Mouse (Mus musculus) heart, embryonic 15.5 days (tissue): ENCODE results near the gene Hlx. TPM values are rescaled to one million over a fixed set of nuclear protein-coding genes. Genes with fewer than 3 reads are reported as not detected.

Experiments
- ATAC-seq: fragments of 200-750 bp; cut with Nextera tagmentation; replicated peaks from 2 replicates; pipeline ENCODE4 v1.8.0; 2017; ENCODE audit warnings: low read depth, moderate TSS enrichment; ENCODE audit not compliant: insufficient number of reproducible peaks, insufficient read depth, low FRiP score
- H3K27ac ChIP-seq: fragments of 300-500 bp; sonication (generic); 2 replicates; pipeline ENCODE4 v1.5.1; 2015; ENCODE audit warnings: mild to moderate bottlenecking, inconsistent platforms
- H3K27me3 ChIP-seq: fragments of 300-500 bp; sonication (generic); 2 replicates; pipeline ENCODE4 v1.6.1; 2015; ENCODE audit warnings: inconsistent platforms
- H3K36me3 ChIP-seq: fragments of 300-500 bp; sonication (generic); 2 replicates; pipeline ENCODE4 v1.6.1; 2015; ENCODE audit warnings: mild to moderate bottlenecking, inconsistent platforms
- H3K4me1 ChIP-seq: fragments of 300-500 bp; sonication (generic); replicated peaks from 2 replicates; pipeline ENCODE4 v1.6.1; 2015; ENCODE audit warnings: inconsistent platforms
- H3K4me2 ChIP-seq: fragments of 300-500 bp; sonication (generic); 2 replicates; pipeline ENCODE4 v1.6.1; 2015; ENCODE audit warnings: inconsistent platforms, mild to moderate bottlenecking, moderate library complexity
- H3K4me3 ChIP-seq: fragments of 300-500 bp; sonication (generic); 2 replicates; pipeline ENCODE4 v1.5.1; 2015; ENCODE audit warnings: mild to moderate bottlenecking, inconsistent platforms
- H3K9ac ChIP-seq: fragments of 300-500 bp; sonication (generic); 2 replicates; pipeline ENCODE4 v1.6.1; 2015; ENCODE audit warnings: mild to moderate bottlenecking, inconsistent platforms
- H3K9me3 ChIP-seq: fragments of 300-500 bp; sonication (generic); replicated peaks from 2 replicates; pipeline ENCODE4 v1.6.1; 2016; ENCODE audit warnings: inconsistent platforms
- WGBS: fragments of 180-500 bp; shearing (Covaris S2); methylation state at CpG from one replicate; pipeline ENCODE4 v1.1.7; 2015; ENCODE audit warnings: mixed read lengths; 5-methylcytosine and 5-hydroxymethylcytosine counted together
- polyA plus RNA-seq: library from polyadenylated mRNA; unstranded; fragments of >200 nt; fragmentation: Nextera tagmentation; extraction: Ambion mirVana; gene quantifications from 2 replicates; pipeline ENCODE4 v1.2.1, GENCODE M21; 2015

Hlx gene
- polyA plus RNA-seq, 1 experiment from 2014 or later = 10.9 TPM

DNA sequence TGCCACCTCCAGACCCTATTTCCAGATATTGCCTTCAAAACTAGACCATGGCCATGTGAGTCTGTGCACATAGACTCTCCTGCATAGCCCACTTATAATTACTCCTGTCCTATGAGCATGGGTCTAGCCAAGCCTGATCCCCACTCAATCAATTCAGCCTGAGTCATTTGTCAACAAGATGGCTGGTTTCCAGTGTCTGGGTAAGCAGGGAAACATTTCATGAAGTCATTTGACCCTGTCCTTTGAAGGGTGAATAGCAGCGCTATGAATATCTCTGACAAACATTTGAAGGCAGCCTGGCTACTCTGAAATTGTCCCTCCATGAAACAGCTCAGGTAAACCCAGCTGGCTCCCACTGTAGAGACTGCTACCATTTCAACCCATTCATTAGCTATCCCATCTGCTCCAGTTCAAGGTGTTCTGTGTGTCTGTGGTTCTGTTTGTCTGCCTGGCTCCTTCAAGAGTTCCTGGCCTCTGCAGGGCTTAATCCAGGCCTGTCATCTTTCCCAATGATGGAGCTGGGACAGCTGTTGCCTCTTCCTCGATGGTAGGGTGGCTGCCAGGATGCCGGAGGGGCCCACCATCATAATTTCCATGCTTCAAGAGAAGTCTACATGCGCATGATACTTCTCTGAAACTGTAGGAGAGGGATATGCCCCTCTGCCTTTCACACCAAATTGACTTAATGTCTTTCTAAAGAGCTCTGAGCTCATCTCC lies 24.7 kb downstream of the Hlx start:
- H3K9ac ChIP-seq = no peak overlapping the region
- no peaks in the 10 kb centered on the region for H3K9me3 ChIP-seq
- H3K27me3 ChIP-seq = peaks cover 10% of the 10 kb centered on the region
- H3K27ac ChIP-seq = no peak overlapping the region
- WGBS = 66% methylated on average over 4 of the region's 4 CpGs
- ATAC-seq = no peak
- H3K4me2 ChIP-seq = no peak overlapping the region
- H3K4me3 ChIP-seq = no peak overlapping the region
- H3K4me1 ChIP-seq = no peaks in the 10 kb centered on the region
- no peaks in the 10 kb centered on the region for H3K36me3 ChIP-seq

- 48% methylated on average over 3 of the region's 3 CpGs for WGBS
- no peak overlapping the region for H3K4me2 ChIP-seq
- no peak overlapping the region for H3K27ac ChIP-seq
- no peaks in the 10 kb centered on the region for H3K36me3 ChIP-seq
- ATAC-seq = no peak
- no peak overlapping the region for H3K9ac ChIP-seq
- peaks cover 7% of the 10 kb centered on the region for H3K27me3 ChIP-seq
- H3K4me3 ChIP-seq = no peak overlapping the region
- no peaks in the 10 kb centered on the region for H3K9me3 ChIP-seq
- no peaks in the 10 kb centered on the region for H3K4me1 ChIP-seq
These were observed 27.5 kb downstream of the Hlx start for GRCm38 (mm10) chr1:184704901-184705300.

GRCm38 (mm10) chr1:184699295-184699694 lies 33.1 kb downstream of the Hlx start:
- no peak overlapping the region for H3K4me2 ChIP-seq
- no peaks in the 10 kb centered on the region for H3K36me3 ChIP-seq
- no peak overlapping the region for H3K9ac ChIP-seq
- no peak for ATAC-seq
- 87% methylated on average over 1 of the region's 1 CpGs for WGBS
- no peaks in the 10 kb centered on the region for H3K9me3 ChIP-seq
- H3K4me1 ChIP-seq = no peaks in the 10 kb centered on the region
- H3K27ac ChIP-seq = no peak overlapping the region
- no peak overlapping the region for H3K4me3 ChIP-seq
- no peaks in the 10 kb centered on the region for H3K27me3 ChIP-seq

DNA sequence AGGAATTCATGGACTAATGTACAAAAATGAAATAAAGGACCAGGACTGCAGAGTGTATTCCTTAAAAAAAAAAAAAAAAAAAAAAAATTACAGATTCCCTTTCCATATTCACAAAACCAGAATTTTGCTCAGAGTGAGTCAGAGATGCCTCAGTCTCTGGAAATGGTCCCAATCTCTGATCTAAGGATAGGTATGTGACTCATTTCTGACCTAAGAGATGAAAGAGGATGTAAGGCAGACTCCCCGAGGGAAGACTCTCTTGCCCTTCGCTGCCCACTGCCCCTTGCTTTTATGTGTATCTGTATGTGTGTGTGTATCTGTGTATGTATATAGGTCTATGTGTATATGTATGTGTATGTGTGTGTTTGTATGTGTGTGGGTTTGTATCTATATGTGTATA lies 37.0 kb downstream of the Hlx start:
- WGBS = 57% methylated on average over 2 of the region's 2 CpGs
- no peak for ATAC-seq

DNA sequence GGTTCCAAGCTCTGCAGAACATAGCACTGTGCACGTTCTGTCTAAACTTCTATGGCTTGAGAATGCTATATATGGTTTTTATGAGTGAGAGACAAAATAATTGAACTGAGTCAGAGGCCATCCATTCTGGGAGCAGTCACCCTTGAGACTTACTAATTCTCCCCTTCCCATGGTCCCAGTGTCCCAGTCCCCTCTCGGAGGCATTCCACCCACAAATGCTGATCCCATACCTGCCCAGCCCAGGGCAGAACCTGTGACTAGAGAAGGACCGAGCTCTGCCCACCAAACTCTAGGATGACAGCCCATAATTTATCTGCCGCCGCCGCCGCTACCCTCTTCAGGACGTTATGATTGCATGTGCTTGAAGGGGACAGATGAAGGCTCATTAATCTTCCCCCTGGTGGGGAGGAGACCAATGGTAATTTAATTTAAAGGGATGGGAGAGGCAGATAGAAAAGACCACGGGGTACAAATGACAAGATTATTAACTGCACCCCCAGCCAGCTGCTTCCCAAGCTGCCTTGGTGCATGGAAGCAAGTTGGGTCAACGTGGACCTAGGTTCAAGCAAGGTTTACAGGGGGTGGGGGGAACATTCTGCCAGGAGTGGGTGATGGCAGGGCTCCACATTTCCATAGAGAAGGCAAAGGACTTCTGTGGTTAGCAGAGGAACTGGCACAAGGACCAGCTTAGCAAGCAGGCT lies 40.1 kb downstream of the Hlx start:
- Histone ChIP-seq H3K36me3 (no peaks in the 10 kb centered on the region), H3K27ac (no peak overlapping the region), H3K9me3 (no peaks in the 10 kb centered on the region), H3K4me1 (no peaks in the 10 kb centered on the region), H3K4me3 (no peak overlapping the region), H3K9ac (no peak overlapping the region), H3K4me2 (no peak overlapping the region), H3K27me3 (no peaks in the 10 kb centered on the region)
- no peak for ATAC-seq
- WGBS = 67% methylated on average over 10 of the region's 10 CpGs

More for the DNA sequence above, 37.0 kb downstream of the Hlx start:
- Histone ChIP-seq H3K36me3 (no peaks in the 10 kb centered on the region), H3K9me3 (no peaks in the 10 kb centered on the region), H3K9ac (no peak overlapping the region), H3K27ac (no peak overlapping the region), H3K4me2 (no peak overlapping the region), H3K4me3 (no peak overlapping the region), H3K4me1 (no peaks in the 10 kb centered on the region), H3K27me3 (no peaks in the 10 kb centered on the region)

GRCm38 (mm10) chr1:184691240-184691639 lies 41.2 kb downstream of the Hlx start:
- 78% methylated on average over 8 of the region's 8 CpGs for WGBS
- H3K36me3 ChIP-seq = no peaks in the 10 kb centered on the region
- H3K4me1 ChIP-seq = no peaks in the 10 kb centered on the region
- H3K27me3 ChIP-seq = no peaks in the 10 kb centered on the region
- H3K4me2 ChIP-seq = no peak overlapping the region
- no peaks in the 10 kb centered on the region for H3K9me3 ChIP-seq
- ATAC-seq = no peak
- H3K27ac ChIP-seq = no peak overlapping the region
- H3K4me3 ChIP-seq = no peak overlapping the region
- H3K9ac ChIP-seq = no peak overlapping the region

- ATAC-seq = no peak
- Histone ChIP-seq H3K9me3 (no peaks in the 10 kb centered on the region), H3K4me2 (no peak overlapping the region), H3K4me1 (no peaks in the 10 kb centered on the region), H3K4me3 (no peak overlapping the region), H3K27me3 (no peaks in the 10 kb centered on the region), H3K9ac (no peak overlapping the region), H3K27ac (no peak overlapping the region), H3K36me3 (no peaks in the 10 kb centered on the region)
- WGBS = 32% methylated on average over 7 of the region's 7 CpGs
These were observed 44.4 kb downstream of the Hlx start for GRCm38 (mm10) chr1:184688026-184688425.

DNA sequence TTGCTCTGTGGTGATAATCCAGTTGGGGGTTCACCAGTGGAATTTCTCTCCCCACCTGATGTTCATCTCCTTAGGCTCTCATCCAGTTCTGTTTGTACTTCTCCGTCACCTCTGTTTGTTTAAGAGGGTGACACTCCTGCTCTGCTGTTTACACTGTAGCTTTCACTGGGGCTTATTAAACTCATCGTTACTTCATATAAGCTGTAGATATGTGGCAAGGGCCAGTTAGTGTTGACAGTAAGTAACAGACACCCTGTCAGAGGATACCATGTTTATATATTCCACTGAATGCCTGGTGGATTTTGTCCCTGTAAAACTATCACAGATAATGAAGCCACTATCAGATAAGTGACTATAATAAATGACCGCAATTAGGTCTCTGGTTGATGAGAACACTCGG lies 44.9 kb downstream of the Hlx start:
- no peak overlapping the region for H3K27ac ChIP-seq
- no peak for ATAC-seq
- no peaks in the 10 kb centered on the region for H3K36me3 ChIP-seq
- no peak overlapping the region for H3K4me3 ChIP-seq
- no peak overlapping the region for H3K4me2 ChIP-seq
- no peaks in the 10 kb centered on the region for H3K27me3 ChIP-seq
- H3K4me1 ChIP-seq = no peaks in the 10 kb centered on the region
- 23% methylated on average over 4 of the region's 4 CpGs for whole genome bisulfite sequencing
- H3K9me3 ChIP-seq = no peaks in the 10 kb centered on the region
- H3K9ac ChIP-seq = no peak overlapping the region

DNA sequence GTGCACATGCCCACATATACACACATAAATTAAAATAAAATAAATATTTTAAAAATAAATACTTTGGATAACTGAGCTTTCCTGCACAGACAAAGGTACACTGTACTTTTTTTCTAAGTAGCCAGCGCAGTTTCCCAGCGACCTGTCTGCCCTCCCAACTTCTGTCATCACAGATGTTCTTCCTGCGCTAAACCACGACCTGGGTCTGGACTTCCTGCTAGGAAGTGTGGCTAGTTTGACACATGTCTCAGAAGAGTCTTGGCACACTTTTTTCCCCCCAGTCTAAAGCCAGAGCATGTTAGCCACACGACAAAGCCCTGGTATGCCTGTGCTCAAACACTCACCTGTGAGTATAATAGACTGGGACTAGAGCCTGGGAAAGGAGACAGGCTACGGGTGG lies 48.9 kb downstream of the Hlx start:
- no peaks in the 10 kb centered on the region for H3K9me3 ChIP-seq

DNA sequence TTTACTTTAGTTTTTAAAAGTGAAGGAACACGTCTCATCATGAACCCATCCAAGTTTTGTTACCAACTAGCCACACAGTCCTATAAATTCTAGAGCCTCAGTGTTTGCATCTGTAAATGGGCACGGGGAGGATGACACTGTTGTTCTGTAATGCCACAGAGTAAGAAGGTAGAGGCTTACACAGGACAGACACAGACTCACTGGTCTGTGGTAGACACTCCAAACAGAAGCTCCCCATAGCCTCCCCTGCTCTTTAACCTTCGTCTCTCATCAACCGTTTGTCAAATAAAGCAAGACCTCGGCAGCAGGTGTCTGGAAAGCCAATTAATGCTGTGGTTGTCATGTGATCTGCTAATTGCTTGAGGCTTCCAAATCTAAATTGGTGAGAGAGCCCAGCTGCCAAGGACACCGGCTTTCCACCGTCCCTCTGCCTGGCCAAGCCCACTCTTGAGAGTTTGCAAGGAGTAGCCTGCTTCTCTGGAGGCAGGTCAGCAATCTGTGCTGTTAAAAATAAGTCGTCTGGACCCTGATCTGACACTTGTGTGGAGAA lies 52.9 kb downstream of the Hlx start:
- no peak for ATAC-seq
- no peaks in the 10 kb centered on the region for H3K27me3 ChIP-seq
- H3K4me3 ChIP-seq = no peak overlapping the region
- no peak overlapping the region for H3K4me2 ChIP-seq
- no peaks in the 10 kb centered on the region for H3K36me3 ChIP-seq
- H3K9ac ChIP-seq = no peak overlapping the region
- 60% methylated on average over 8 of the region's 8 CpGs for WGBS
- H3K9me3 ChIP-seq = no peaks in the 10 kb centered on the region
- H3K4me1 ChIP-seq = peaks cover 11% of the 10 kb centered on the region
- no peak overlapping the region for H3K27ac ChIP-seq

More for the DNA sequence above, 48.9 kb downstream of the Hlx start:
- Histone ChIP-seq H3K4me2 (no peak overlapping the region), H3K27ac (no peak overlapping the region), H3K4me1 (no peaks in the 10 kb centered on the region), H3K27me3 (no peaks in the 10 kb centered on the region), H3K9ac (no peak overlapping the region), H3K36me3 (no peaks in the 10 kb centered on the region), H3K4me3 (no peak overlapping the region)
- no peak for ATAC-seq
- 54% methylated on average over 6 of the region's 6 CpGs for WGBS

DNA sequence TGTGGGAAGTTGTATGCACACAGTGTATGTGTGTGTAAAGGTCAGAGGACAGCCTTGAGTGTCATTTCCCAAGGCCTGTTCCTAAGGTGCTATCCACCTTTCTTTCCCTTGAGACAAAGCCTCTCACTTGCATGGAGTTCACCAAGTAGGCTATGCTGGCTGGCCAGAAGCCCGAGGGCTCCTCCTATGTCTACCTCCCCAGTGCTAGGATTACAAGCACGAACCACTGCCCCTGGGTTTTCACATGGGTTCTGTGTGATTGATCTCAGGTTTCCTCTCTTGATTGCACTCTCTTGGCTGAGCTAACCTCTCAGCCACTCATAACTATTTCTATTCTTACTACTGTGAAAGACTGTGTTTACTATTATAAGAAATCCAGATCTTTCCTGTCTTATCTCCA lies 54.8 kb downstream of the Hlx start:
- Histone ChIP-seq H3K4me2 (no peak overlapping the region), H3K9me3 (no peaks in the 10 kb centered on the region), H3K9ac (no peak overlapping the region), H3K4me1 (peaks cover 11% of the 10 kb centered on the region), H3K27ac (no peak overlapping the region), H3K36me3 (no peaks in the 10 kb centered on the region), H3K27me3 (no peaks in the 10 kb centered on the region), H3K4me3 (no peak overlapping the region)
- ATAC-seq = no peak
- WGBS = 43% methylated on average over 2 of the region's 2 CpGs
